Mouse (Mus musculus) liver, adult 2 months (tissue): ENCODE results near the gene Klhl26. TPM values are rescaled to one million over a fixed set of nuclear protein-coding genes. Genes with fewer than 3 reads are reported as not detected.

Source experiments
- DNase-seq: peaks from one replicate; pipeline ENCODE4 v3.0.0-alpha.2; 2011; ENCODE audit warnings: low read depth, low spot score; ENCODE audit errors: extremely low read depth
- H3K27ac ChIP-seq: fragments of 200-500 bp; replicated peaks from 2 replicates; pipeline ENCODE4 v1.5.1; 2012; ENCODE audit warnings: low read depth, mild to moderate bottlenecking, control low read depth, inconsistent platforms, low read length; ENCODE audit not compliant: insufficient read depth
- H3K27me3 ChIP-seq: fragments of 200-500 bp; 2 replicates; pipeline ENCODE4 v1.6.1; 2012; ENCODE audit warnings: mild to moderate bottlenecking, moderate library complexity, low read length, inconsistent platforms; ENCODE audit not compliant: control insufficient read depth, insufficient read depth
- H3K36me3 ChIP-seq: fragments of 200-500 bp; 2 replicates; pipeline ENCODE4 v1.6.1; 2012; ENCODE audit warnings: low read length, inconsistent platforms; ENCODE audit not compliant: control insufficient read depth, insufficient read depth
- H3K4me1 ChIP-seq: fragments of 200-500 bp; 2 replicates; pipeline ENCODE4 v1.6.1; 2011; ENCODE audit warnings: low read length; ENCODE audit not compliant: control insufficient read depth, insufficient read depth
- H3K4me3 ChIP-seq: fragments of 200-500 bp; 2 replicates; pipeline ENCODE4 v1.5.1; 2011; ENCODE audit warnings: low read depth, mild to moderate bottlenecking, control low read depth, low read length, moderate library complexity; ENCODE audit not compliant: insufficient read depth
- H3K79me2 ChIP-seq: fragments of 200-500 bp; 2 replicates; pipeline ENCODE4 v1.6.1; 2012; ENCODE audit warnings: inconsistent platforms, mild to moderate bottlenecking, low read length, moderate library complexity; ENCODE audit not compliant: control insufficient read depth, insufficient read depth
- H3K9ac ChIP-seq: fragments of 200-500 bp; 2 replicates; pipeline ENCODE4 v1.6.1; 2012; ENCODE audit warnings: low read depth, mild to moderate bottlenecking, control low read depth, inconsistent platforms, low read length
- CTCF ChIP-seq: fragments of 200-500 bp; IDR thresholded peaks from 2 replicates; pipeline ENCODE4 v1.5.1; 2011; ENCODE audit warnings: low read depth, low read length, control low read depth
- POLR2A ChIP-seq: fragments of 200-500 bp; IDR thresholded peaks from 2 replicates; pipeline ENCODE4 v1.6.1; 2011; ENCODE audit warnings: low read length, control low read depth; ENCODE audit not compliant: insufficient read depth; ENCODE audit errors: extremely low read depth
- WGBS: fragments of 180-500 bp; shearing (Covaris S2); methylation state at CpG from one replicate; pipeline ENCODE4 v1.1.7; 2018; 5-methylcytosine and 5-hydroxymethylcytosine counted together
- polyA plus RNA-seq: library from polyadenylated mRNA; depleted of rRNA; stranded (reverse); fragments of >200 nt; gene quantifications from 2 replicates; pipeline ENCODE4 v1.2.3, GENCODE M21; 2012
- total RNA-seq: library from RNA; depleted of rRNA; stranded (reverse); fragments of >200 nt; gene quantifications from 2 replicates; pipeline ENCODE4 v1.2.3, GENCODE M21; 2014

Klhl26 gene
- total and polyA plus RNA-seq, 2 experiments = 4.5 to 13.7 TPM

DNA sequence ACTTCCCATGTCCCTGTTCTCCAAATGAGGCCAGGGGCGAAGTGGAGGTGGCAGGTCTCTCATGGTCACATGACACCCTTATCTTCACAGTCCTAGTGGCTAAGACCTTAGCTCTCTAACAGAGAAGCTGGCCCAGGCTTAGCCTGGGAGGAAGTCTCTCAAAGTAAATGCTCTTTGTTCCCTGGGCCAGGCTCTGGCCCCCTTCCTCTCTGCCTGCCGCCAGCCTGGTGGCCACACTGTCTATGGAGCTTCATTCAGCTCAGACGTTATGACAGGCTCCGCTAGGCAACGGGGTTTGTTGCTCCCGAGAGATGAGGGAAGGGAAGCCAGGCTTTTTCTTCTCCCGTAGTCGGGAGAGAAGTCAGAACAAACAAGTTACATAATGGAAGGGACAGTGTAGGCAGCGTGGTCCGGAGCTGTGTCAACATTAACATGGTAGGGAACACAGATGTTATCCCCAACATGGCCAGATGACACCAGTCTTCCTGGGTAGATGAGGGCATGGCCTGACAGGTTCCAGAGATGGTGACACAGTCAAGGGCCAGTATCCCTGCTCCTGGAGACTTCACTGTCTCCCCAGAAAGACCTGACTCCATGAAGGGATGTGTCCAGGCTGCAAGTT lies 7.4 kb downstream of the Klhl26 start:
- Histone ChIP-seq H3K4me3 (no peak overlapping the region), H3K9ac (no peak overlapping the region), H3K4me1 (peaks cover 21% of the 10 kb centered on the region), H3K27me3 (no peaks in the 10 kb centered on the region), H3K79me2 (peaks cover 4% of the 10 kb centered on the region; the same call in 1 of the 2 replicates), H3K36me3 (no peaks in the 10 kb centered on the region), H3K27ac (0 out of 2 replicates have a peak overlapping the region, but pooled peaks have one; percentile 15)
- DNase-seq = peak; percentile 42
- no peak for TF ChIP-seq CTCF
- no peak for TF ChIP-seq POLR2A
- WGBS = 23% methylated on average over 10 of the region's 10 CpGs

DNA sequence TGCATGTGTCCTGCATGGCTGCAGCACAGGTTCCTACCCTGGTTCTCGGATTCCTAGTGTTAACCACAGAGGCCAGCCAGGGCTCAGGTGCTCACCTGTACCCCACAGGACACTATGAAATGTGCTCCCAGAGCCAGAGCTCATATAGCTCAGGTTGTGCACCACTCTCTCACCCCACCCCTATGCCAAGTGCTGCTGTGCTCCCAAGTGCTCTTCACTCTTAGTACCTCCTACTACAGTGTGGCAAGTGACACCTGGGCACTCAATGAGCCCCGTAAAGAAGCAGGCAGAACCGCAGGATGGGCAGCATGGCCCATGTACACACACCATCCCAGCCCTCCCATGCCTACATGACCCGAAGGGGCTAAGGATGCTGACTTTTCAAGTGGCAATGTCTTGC lies 8.0 kb downstream of the Klhl26 start:
- H3K36me3 ChIP-seq = no peaks in the 10 kb centered on the region
- WGBS = 90% methylated on average over 4 of the region's 4 CpGs
- no peak for DNase-seq
- no peaks in the 10 kb centered on the region for H3K27me3 ChIP-seq
- peaks cover 21% of the 10 kb centered on the region for H3K4me1 ChIP-seq
- no peak overlapping the region for H3K9ac ChIP-seq
- no peak overlapping the region for H3K4me3 ChIP-seq
- TF ChIP-seq CTCF (no peak), POLR2A (no peak)
- peaks cover 4% of the 10 kb centered on the region; the same call in 1 of the 2 replicates for H3K79me2 ChIP-seq
- H3K27ac ChIP-seq = no peak overlapping the region

- peaks cover 21% of the 10 kb centered on the region for H3K4me1 ChIP-seq
- H3K27me3 ChIP-seq = no peaks in the 10 kb centered on the region
- H3K36me3 ChIP-seq = no peaks in the 10 kb centered on the region
- no peak for TF ChIP-seq POLR2A
- no peak for TF ChIP-seq CTCF
- H3K79me2 ChIP-seq = peaks cover 4% of the 10 kb centered on the region; the same call in 1 of the 2 replicates
- peak; percentile 15 for DNase-seq
- H3K27ac ChIP-seq = no peak overlapping the region
- H3K9ac ChIP-seq = no peak overlapping the region
- 56% methylated on average over 1 of the region's 1 CpGs for WGBS
- no peak overlapping the region for H3K4me3 ChIP-seq
These were observed 8.9 kb downstream of the Klhl26 start for GRCm38 (mm10) chr8:70467907-70468306.

- H3K27me3 ChIP-seq = no peaks in the 10 kb centered on the region
- H3K27ac ChIP-seq = no peak overlapping the region
- H3K9ac ChIP-seq = no peak overlapping the region
- peaks cover 21% of the 10 kb centered on the region for H3K4me1 ChIP-seq
- WGBS = 39% methylated on average over 5 of the region's 5 CpGs
- no peaks in the 10 kb centered on the region for H3K36me3 ChIP-seq
- no peak overlapping the region for H3K4me3 ChIP-seq
- H3K79me2 ChIP-seq = peaks cover 4% of the 10 kb centered on the region; the same call in 1 of the 2 replicates
- DNase-seq = peak; percentile 71
- TF ChIP-seq CTCF (no peak), POLR2A (no peak)
These were observed 9.5 kb downstream of the Klhl26 start for GRCm38 (mm10) chr8:70467229-70467725.

DNA sequence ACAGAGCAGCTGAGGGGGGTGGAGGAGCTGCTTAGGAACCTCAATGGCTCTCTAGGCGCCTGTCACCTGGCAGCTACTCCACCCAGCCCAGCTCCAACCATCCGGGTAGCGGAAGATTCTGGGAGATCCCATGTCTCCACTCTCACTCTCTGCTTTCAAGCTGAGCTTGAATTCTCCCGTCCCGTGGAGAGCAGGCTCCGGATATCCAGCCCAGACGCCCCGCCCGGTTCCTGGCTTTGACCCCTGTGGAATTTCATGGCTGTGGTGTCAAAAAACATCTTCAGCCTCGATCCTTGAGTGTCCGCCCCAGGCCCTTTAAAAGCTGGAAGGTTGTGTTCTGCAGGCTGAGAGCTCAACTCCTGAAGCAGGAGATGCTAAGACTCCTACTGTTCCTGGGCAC lies 10.0 kb downstream of the Klhl26 start:
- TF ChIP-seq CTCF (no peak), POLR2A (no peak)
- DNase-seq = no peak
- no peak overlapping the region for H3K4me3 ChIP-seq
- no peak overlapping the region for H3K9ac ChIP-seq
- H3K36me3 ChIP-seq = no peaks in the 10 kb centered on the region
- no peaks in the 10 kb centered on the region for H3K27me3 ChIP-seq
- WGBS = 65% methylated on average over 11 of the region's 11 CpGs
- H3K79me2 ChIP-seq = peaks cover 4% of the 10 kb centered on the region; the same call in 1 of the 2 replicates
- H3K4me1 ChIP-seq = peaks cover 21% of the 10 kb centered on the region
- H3K27ac ChIP-seq = no peak overlapping the region

DNA sequence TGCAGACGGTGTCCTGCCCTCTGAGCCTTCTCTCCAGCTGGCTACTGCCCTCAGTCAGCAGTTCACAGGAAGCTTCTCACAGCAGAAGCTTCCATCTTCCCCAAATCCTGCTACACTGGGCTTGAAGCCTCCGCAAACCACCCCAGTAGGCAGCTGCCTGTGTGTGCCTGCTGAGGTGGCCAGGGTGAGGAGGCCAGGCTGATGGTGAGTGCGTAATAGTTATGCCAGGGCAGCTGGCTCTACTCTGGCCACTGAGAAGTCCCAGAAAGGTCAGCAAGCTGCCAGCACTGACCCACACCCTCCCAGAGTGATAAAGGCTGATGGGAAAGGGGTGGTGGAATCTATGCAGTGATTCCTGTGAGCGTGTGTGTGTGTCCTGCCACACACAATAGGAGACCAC lies 10.5 kb downstream of the Klhl26 start:
- Histone ChIP-seq H3K4me1 (peaks cover 21% of the 10 kb centered on the region), H3K27me3 (no peaks in the 10 kb centered on the region), H3K27ac (no peak overlapping the region), H3K4me3 (no peak overlapping the region), H3K36me3 (no peaks in the 10 kb centered on the region), H3K79me2 (peaks cover 4% of the 10 kb centered on the region; the same call in 1 of the 2 replicates), H3K9ac (no peak overlapping the region)
- WGBS = 62% methylated on average over 4 of the region's 4 CpGs
- DNase-seq = no peak
- TF ChIP-seq POLR2A (no peak), CTCF (no peak)
